19 mouse cellular contexts compared by ENCODE assay signal in the genomic region with DNA sequence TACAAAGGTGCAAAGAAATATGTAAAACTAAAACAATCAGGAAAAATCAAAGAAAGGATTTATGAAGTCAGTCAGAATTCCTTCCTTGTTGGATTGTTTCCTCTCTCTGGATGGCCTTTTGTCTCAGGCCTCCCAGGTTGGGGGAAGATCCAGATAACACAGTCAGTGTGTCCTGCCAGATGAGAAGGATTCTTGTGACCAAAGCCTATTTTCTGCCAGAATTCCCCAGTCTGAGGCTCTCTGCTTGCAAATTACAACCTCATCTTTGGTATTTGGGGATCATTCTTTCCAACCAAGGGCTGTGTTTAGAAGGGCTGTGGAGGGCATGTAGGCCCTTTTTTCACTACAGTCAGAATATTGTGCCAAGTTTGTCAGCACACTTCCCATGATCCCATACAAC. TPM values are rescaled to one million over a fixed set of nuclear protein-coding genes. Genes with fewer than 3 reads are reported as not detected.
A peak's percentile ranks its signal among the peaks of the same experiment; 100 is the strongest.
DNase-seq lines count a peak whose midpoint lies in the region; ATAC-seq and TF ChIP-seq lines count a peak whose summit lies in the region.
"Had no signal": no experiment of that assay in that cellular context is flagged by ENCODE, and none has a peak within 500 bp of the region (broad histone marks: within the 10 kb centered on the region; RNA-seq: fewer than 3 reads in every experiment).

No protein-coding gene starts in this region.

- no peak for TF ChIP-seq EP300 in lung, postnatal 0 days (IDR thresholded peaks at IDR 0.05)
- TF ChIP-seq EP300 in liver, postnatal 0 days (IDR thresholded peaks at IDR 0.05; ENCODE audit: low read depth): no peak

- H3K4me2 ChIP-seq in lung, embryonic 14.5 days: no peak overlapping the region
- no peak overlapping the region for H3K4me2 ChIP-seq in lung, postnatal 0 days (replicated peaks; ENCODE audit: low read depth, low read length)
- no peak overlapping the region for H3K4me2 ChIP-seq in liver, postnatal 0 days (ENCODE audit: low read depth, low read length)
- H3K4me2 ChIP-seq: embryonic facial prominence, embryonic 12.5 days; forebrain, embryonic 15.5 days; heart, embryonic 15.5 days; midbrain, embryonic 13.5 days; neural tube, embryonic 12.5 days had no signal

- ATAC-seq in lung, embryonic 14.5 days (ENCODE audit: insufficient read depth): no peak
- ATAC-seq in lung, postnatal 0 days: no peak
- no peak for ATAC-seq in liver, postnatal 0 days
- ATAC-seq: forebrain, embryonic 15.5 days; hindbrain, embryonic 16.5 days; midbrain, embryonic 13.5 days had no signal

- TF ChIP-seq POLR2A in embryonic fibroblast, embryonic 13.5 days (IDR thresholded peaks at IDR 0.05; ENCODE audit: low read depth, low read length): no peak

- no peak overlapping the region for H3K4me3 ChIP-seq in lung, embryonic 14.5 days (ENCODE audit: low read depth, low read length)
- H3K4me3 ChIP-seq in lung, postnatal 0 days (ENCODE audit: low read depth, low read length): no peak overlapping the region
- no peak overlapping the region for H3K4me3 ChIP-seq in embryonic fibroblast, embryonic 13.5 days (ENCODE audit: insufficient read depth, low read length)
- no peak overlapping the region for H3K4me3 ChIP-seq in liver, postnatal 0 days (ENCODE audit: low read depth, low read length)
- H3K4me3 ChIP-seq: embryonic facial prominence, embryonic 12.5 days; forebrain, embryonic 15.5 days; heart, embryonic 15.5 days; midbrain, embryonic 13.5 days; neural tube, embryonic 12.5 days had no signal

- peak overlapping the region; percentile 48; the same call in 1 of the 2 replicates for H3K27ac ChIP-seq in lung, embryonic 14.5 days (ENCODE audit: low read depth)
- no peak overlapping the region for H3K27ac ChIP-seq in lung, postnatal 0 days (ENCODE audit: low read length)
- peak overlapping the region; percentile 75 for H3K27ac ChIP-seq in embryonic fibroblast, embryonic 13.5 days (ENCODE audit: insufficient read depth, low read length)
- peak overlapping the region; percentile 1; the same call in 1 of the 2 replicates for H3K27ac ChIP-seq in liver, postnatal 0 days (ENCODE audit: low read depth)
- H3K27ac ChIP-seq: embryonic facial prominence, embryonic 12.5 days; forebrain, embryonic 15.5 days; heart, embryonic 15.5 days; midbrain, embryonic 13.5 days; neural tube, embryonic 12.5 days had no signal

- no peaks in the 10 kb centered on the region for H3K27me3 ChIP-seq in lung, embryonic 14.5 days (ENCODE audit: insufficient read depth, low read length)
- H3K27me3 ChIP-seq in lung, postnatal 0 days (replicated peaks; ENCODE audit: insufficient read depth, low read length): no peaks in the 10 kb centered on the region
- no peaks in the 10 kb centered on the region for H3K27me3 ChIP-seq in liver, postnatal 0 days (ENCODE audit: insufficient read depth, low read length)
- H3K27me3 ChIP-seq: embryonic facial prominence, embryonic 12.5 days; forebrain, embryonic 15.5 days; heart, embryonic 15.5 days; midbrain, embryonic 13.5 days; neural tube, embryonic 12.5 days had no signal

- DNase-seq in heart, adult 11 months: peak; percentile 91
- no peak for DNase-seq in heart, adult 8-10 months (ENCODE audit: low spot score)
- peak; percentile 23 for DNase-seq in lung, embryonic 14.5 days
- DNase-seq in lung, postnatal 0 days (ENCODE audit: low spot score): no peak
- no peak for DNase-seq in liver, postnatal 0 days
- DNase-seq in cerebellum, postnatal 36 days: no peak
- DNase-seq: B cell, adult 2 months; cerebellum, adult 8-10 months; kidney, adult 11 months; kidney, postnatal 10 days; layer of hippocampus, postnatal 36 days; right cerebral cortex, adult 18-20 months had no signal

- H3K4me1 ChIP-seq in lung, embryonic 14.5 days (ENCODE audit: insufficient read depth): 0 out of 2 replicates have a peak, but pooled peaks cover 3% of the 10 kb centered on the region
- no peaks in the 10 kb centered on the region for H3K4me1 ChIP-seq in lung, postnatal 0 days (ENCODE audit: insufficient read depth, low read depth, low read length)
- H3K4me1 ChIP-seq in embryonic fibroblast, embryonic 13.5 days (ENCODE audit: control insufficient read depth, insufficient read depth, low read length): peaks cover 6% of the 10 kb centered on the region; the same call in 1 of the 2 replicates
- peaks cover 29% of the 10 kb centered on the region for H3K4me1 ChIP-seq in liver, postnatal 0 days (ENCODE audit: insufficient read depth)
- H3K4me1 ChIP-seq: embryonic facial prominence, embryonic 12.5 days; forebrain, embryonic 15.5 days; midbrain, embryonic 13.5 days; neural tube, embryonic 12.5 days had no signal

- TF ChIP-seq CTCF in lung, embryonic 14.5 days (IDR thresholded peaks at IDR 0.05; ENCODE audit: low read depth): no peak
- TF ChIP-seq CTCF in lung, postnatal 0 days (IDR thresholded peaks at IDR 0.05): no peak
- TF ChIP-seq CTCF in embryonic fibroblast, embryonic 13.5 days (IDR thresholded peaks at IDR 0.05; ENCODE audit: borderline replicate concordance, insufficient read depth, low read length): no peak
- TF ChIP-seq CTCF in liver, postnatal 0 days (IDR thresholded peaks at IDR 0.05; ENCODE audit: low read depth): no peak

- no peak overlapping the region for H3K9ac ChIP-seq in lung, embryonic 14.5 days
- no peak overlapping the region for H3K9ac ChIP-seq in lung, postnatal 0 days (replicated peaks; ENCODE audit: low read depth)
- no peak overlapping the region for H3K9ac ChIP-seq in liver, postnatal 0 days (replicated peaks)
- H3K9ac ChIP-seq: embryonic facial prominence, embryonic 12.5 days; forebrain, embryonic 15.5 days; heart, embryonic 15.5 days; midbrain, embryonic 13.5 days; neural tube, embryonic 12.5 days had no signal

- no peaks in the 10 kb centered on the region for H3K36me3 ChIP-seq in lung, embryonic 14.5 days (ENCODE audit: insufficient read depth)
- no peaks in the 10 kb centered on the region for H3K36me3 ChIP-seq in lung, postnatal 0 days (ENCODE audit: insufficient read depth, low read length)
- no peaks in the 10 kb centered on the region for H3K36me3 ChIP-seq in liver, postnatal 0 days (replicated peaks; ENCODE audit: insufficient read depth, low read length)
- H3K36me3 ChIP-seq: embryonic facial prominence, embryonic 12.5 days; forebrain, embryonic 15.5 days; heart, embryonic 15.5 days; midbrain, embryonic 13.5 days; neural tube, embryonic 12.5 days had no signal

- no peaks in the 10 kb centered on the region for H3K9me3 ChIP-seq in lung, embryonic 14.5 days (ENCODE audit: low read depth, low read length)
- no peaks in the 10 kb centered on the region for H3K9me3 ChIP-seq in lung, postnatal 0 days (ENCODE audit: low read length)
- no peaks in the 10 kb centered on the region for H3K9me3 ChIP-seq in liver, postnatal 0 days (ENCODE audit: low read length)
- H3K9me3 ChIP-seq: embryonic facial prominence, embryonic 12.5 days; forebrain, embryonic 15.5 days; heart, embryonic 15.5 days; midbrain, embryonic 13.5 days; neural tube, embryonic 12.5 days had no signal

RNA-seq across cellular contexts. Expression of gene Picalm, which starts 45.5 kb away (rescaled TPM):
- total RNA-seq in heart, adult 8-10 months (2022): 100 to 1,000 TPM in 2 of 4 experiments, 10 to 100 TPM in 2; 88.7 to 106 (median 101) TPM
- polyA plus RNA-seq in lung, embryonic 14.5 days (2014; fragmentation: Nextera tagmentation; extraction: Ambion mirVana): 53.6 and 59.9 TPM in 2 replicates
- polyA plus RNA-seq in lung, postnatal 0 days (2015; fragmentation: Nextera tagmentation; extraction: Ambion mirVana): 52.0 and 56.3 TPM in 2 replicates
- polyA plus RNA-seq in embryonic fibroblast, embryonic 13.5 days (2011; ENCODE audit: insufficient read length, low read depth, missing spikeins): 615 and 683 TPM in 2 replicates
- 29.9 and 30.6 TPM in 2 replicates for polyA plus RNA-seq in liver, postnatal 0 days (2015; fragmentation: Nextera tagmentation; extraction: Ambion mirVana)

Comparison
In these comparisons a context has a peak if more than half of its experiments do, and no peak if none do; other contexts are left out.
1. DNase-seq: peak in heart, adult 11 months (single experiment) and lung, embryonic 14.5 days (single experiment); none in heart, adult 8-10 months (single experiment), lung, postnatal 0 days (single experiment), liver, postnatal 0 days (single experiment) and cerebellum, postnatal 36 days (0 of 2).
2. RNA of gene Picalm, which starts 45.5 kb away (polyA plus RNA-seq): 615 to 683 TPM in embryonic fibroblast, embryonic 13.5 days; 53.6 to 59.9 TPM in lung, embryonic 14.5 days, 52.0 to 56.3 TPM in lung, postnatal 0 days and 29.9 to 30.6 TPM in liver, postnatal 0 days; every median in the first group is over 10 times any median in the second.